Mouse (Mus musculus): Measurements from ENCODE around the gene Lcmt1. TPM values are rescaled to one million over a fixed set of nuclear protein-coding genes. Genes with fewer than 3 reads are reported as not detected.
A peak's percentile ranks its signal among the peaks of the same experiment; 100 is the strongest.

The Lcmt1 gene
- polyA plus RNA-seq, 1 experiment = 17.8 TPM

GRCm38 (mm10) chr7:123367218-123368150 is 2.1 kb upstream of the Lcmt1 start:
- DNase-seq = no peak

GRCm38 (mm10) chr7:123368187-123368586 is 1.4 kb upstream of the Lcmt1 start:
- 51% methylated on average over 2 of the region's 2 CpGs for WGBS
- Histone ChIP-seq H3K4me3 (replicated peaks; ENCODE audit: extremely low read depth, low read depth, low read length) (no peak overlapping the region), H3K4me1 (ENCODE audit: control insufficient read depth, insufficient read depth, low read length) (peaks cover 27% of the 10 kb centered on the region)
- no peak for DNase-seq
- TF ChIP-seq POLR2A (IDR thresholded peaks at IDR 0.05; ENCODE audit: borderline replicate concordance, extremely low read depth, low read depth, low read length) (no peak), CTCF (IDR thresholded peaks at IDR 0.05; ENCODE audit: insufficient read depth, low read length) (no peak)

More at GRCm38 (mm10) chr7:123367218-123368150, 2.1 kb upstream of the Lcmt1 start:
- Histone ChIP-seq H3K4me1 (ENCODE audit: control insufficient read depth, insufficient read depth, low read length) (peaks cover 27% of the 10 kb centered on the region), H3K4me3 (replicated peaks; ENCODE audit: extremely low read depth, low read depth, low read length) (no peak overlapping the region)
- WGBS = 58% methylated on average over 16 of the region's 16 CpGs
- no peak for TF ChIP-seq POLR2A (IDR thresholded peaks at IDR 0.05; ENCODE audit: borderline replicate concordance, extremely low read depth, low read depth, low read length)
- no peak for TF ChIP-seq CTCF (IDR thresholded peaks at IDR 0.05; ENCODE audit: insufficient read depth, low read length)

GRCm38 (mm10) chr7:123368778-123369746 is 522 bp upstream of the Lcmt1 start:
- Histone ChIP-seq H3K4me1 (ENCODE audit: control insufficient read depth, insufficient read depth, low read length) (peaks cover 27% of the 10 kb centered on the region), H3K4me3 (replicated peaks; ENCODE audit: extremely low read depth, low read depth, low read length) (peak overlapping the region; percentile 87)
- peak; percentile 64 for DNase-seq
- TF ChIP-seq CTCF (IDR thresholded peaks at IDR 0.05; ENCODE audit: insufficient read depth, low read length) (no peak), POLR2A (IDR thresholded peaks at IDR 0.05; ENCODE audit: borderline replicate concordance, extremely low read depth, low read depth, low read length) (0 out of 2 replicates have a peak, but pooled peaks have one; percentile 7)
- 1% methylated on average over 51 of the region's 51 CpGs for WGBS

GRCm38 (mm10) chr7:123370700-123371099 is 1.1 kb downstream of the Lcmt1 start:
- H3K4me3 ChIP-seq (replicated peaks; ENCODE audit: extremely low read depth, low read depth, low read length) = peak overlapping the region; percentile 72
- H3K4me1 ChIP-seq (ENCODE audit: control insufficient read depth, insufficient read depth, low read length) = peaks cover 20% of the 10 kb centered on the region
- 58% methylated on average over 9 of the region's 9 CpGs for WGBS
- TF ChIP-seq POLR2A (IDR thresholded peaks at IDR 0.05; ENCODE audit: borderline replicate concordance, extremely low read depth, low read depth, low read length) = no peak
- no peak for TF ChIP-seq CTCF (IDR thresholded peaks at IDR 0.05; ENCODE audit: insufficient read depth, low read length)
- DNase-seq = no peak

GRCm38 (mm10) chr7:123371501-123371900 is 1.9 kb downstream of the Lcmt1 start:
- 48% methylated on average over 3 of the region's 3 CpGs for WGBS
- peaks cover 17% of the 10 kb centered on the region for H3K4me1 ChIP-seq (ENCODE audit: control insufficient read depth, insufficient read depth, low read length)
- no peak for DNase-seq
- TF ChIP-seq CTCF (IDR thresholded peaks at IDR 0.05; ENCODE audit: insufficient read depth, low read length) (no peak; the same call in 1 of the 2 replicates), POLR2A (IDR thresholded peaks at IDR 0.05; ENCODE audit: borderline replicate concordance, extremely low read depth, low read depth, low read length) (no peak)
- no peak overlapping the region for H3K4me3 ChIP-seq (replicated peaks; ENCODE audit: extremely low read depth, low read depth, low read length)

- no peak for TF ChIP-seq CTCF (IDR thresholded peaks at IDR 0.05; ENCODE audit: insufficient read depth, low read length)
- TF ChIP-seq POLR2A (IDR thresholded peaks at IDR 0.05; ENCODE audit: borderline replicate concordance, extremely low read depth, low read depth, low read length) = peak; percentile 79; the same call in 1 of the 2 replicates
- WGBS = 5% methylated on average over 41 of the region's 41 CpGs
- peak; percentile 85 for DNase-seq
- Histone ChIP-seq H3K4me1 (ENCODE audit: control insufficient read depth, insufficient read depth, low read length) (peaks cover 5% of the 10 kb centered on the region), H3K4me3 (replicated peaks; ENCODE audit: extremely low read depth, low read depth, low read length) (peak overlapping the region; percentile 100)
These were observed 8.1 kb downstream of the Lcmt1 start for GRCm38 (mm10) chr7:123377443-123378400.

- no peak for TF ChIP-seq CTCF (IDR thresholded peaks at IDR 0.05; ENCODE audit: insufficient read depth, low read length)
- TF ChIP-seq POLR2A (IDR thresholded peaks at IDR 0.05; ENCODE audit: borderline replicate concordance, extremely low read depth, low read depth, low read length) = no peak
- peak; percentile 15 for DNase-seq
- Histone ChIP-seq H3K4me3 (replicated peaks; ENCODE audit: extremely low read depth, low read depth, low read length) (no peak overlapping the region), H3K4me1 (ENCODE audit: control insufficient read depth, insufficient read depth, low read length) (no peaks in the 10 kb centered on the region; the same call in 1 of the 2 replicates)
- whole genome bisulfite sequencing = 52% methylated on average over 11 of the region's 11 CpGs
These were observed 16.3 kb downstream of the Lcmt1 start for GRCm38 (mm10) chr7:123385693-123386407.
